Mouse (Mus musculus): ENCODE measurements around the gene Cend1. TPM values are rescaled to one million over a fixed set of nuclear protein-coding genes. Genes with fewer than 3 reads are reported as not detected.
"Not testable (repeated sequence)": the region's sequence is repeated elsewhere in the genome, so short reads cannot be mapped to it uniquely, and the experiment has no call there.

Gene Cend1
- polyA plus RNA-seq, 1 experiment from 2014 or later: not detected

- H3K9me3 ChIP-seq (replicated peaks; ENCODE audit: control insufficient read depth, low read length): no peaks in the 10 kb centered on the region
- H3K36me3 ChIP-seq (ENCODE audit: control insufficient read depth, insufficient read depth): peaks cover 12% of the 10 kb centered on the region
- peak overlapping the region; percentile 81 for H3K9ac ChIP-seq (ENCODE audit: low read depth, low read length)
- WGBS (ENCODE audit: insufficient replicate concordance): 2% methylated on average over 23 of the region's 23 CpGs
- H3K27me3 ChIP-seq (ENCODE audit: control insufficient read depth, insufficient read depth, low read depth, low read length): peaks cover 11% of the 10 kb centered on the region
- H3K4me2 ChIP-seq (ENCODE audit: low read depth, low read length): peak overlapping the region; percentile 100
- peaks cover 27% of the 10 kb centered on the region for H3K4me1 ChIP-seq (ENCODE audit: control insufficient read depth, low read depth, low read length)
- peak overlapping the region; percentile 92 for H3K27ac ChIP-seq (ENCODE audit: low read length)
- H3K4me3 ChIP-seq (ENCODE audit: low read depth, low read length): peak overlapping the region; percentile 90
- peak; percentile 40 for ATAC-seq (ENCODE audit: low read depth)
These were observed 26.5 kb upstream of the Cend1 start for GRCm38 (mm10) chr7:141455610-141456314.

- Histone ChIP-seq H3K9me3 (replicated peaks; ENCODE audit: control insufficient read depth, low read length) (no peaks in the 10 kb centered on the region), H3K27ac (ENCODE audit: low read length) (peak within 1 kb of the TSS; percentile 92), H3K4me1 (ENCODE audit: control insufficient read depth, low read depth, low read length) (peaks cover 31% of the 10 kb centered on the region), H3K27me3 (ENCODE audit: control insufficient read depth, insufficient read depth, low read depth, low read length) (peaks cover 5% of the 10 kb centered on the region; the same call in 1 of the 2 replicates), H3K4me2 (ENCODE audit: low read depth, low read length) (peak within 1 kb of the TSS; percentile 100), H3K36me3 (ENCODE audit: control insufficient read depth, insufficient read depth) (peaks cover 15% of the 10 kb centered on the region), H3K9ac (ENCODE audit: low read depth, low read length) (peak within 1 kb of the TSS; percentile 81), H3K4me3 (ENCODE audit: low read depth, low read length) (peak within 1 kb of the TSS; percentile 90)
- under 1% methylated on average over 42 of the region's 45 CpGs for WGBS (ENCODE audit: insufficient replicate concordance)
- peak; percentile 91 for ATAC-seq (ENCODE audit: low read depth)
These were observed 25.8 kb upstream of the Cend1 start, which contains the start of gene Pnpla2 for GRCm38 (mm10) chr7:141454967-141455551. Pnpla2 (plus strand) TSS chr7:141455198.

- Histone ChIP-seq H3K4me3 (ENCODE audit: low read depth, low read length) (no peak overlapping the region), H3K4me2 (ENCODE audit: low read depth, low read length) (no peak overlapping the region), H3K4me1 (ENCODE audit: control insufficient read depth, low read depth, low read length) (peaks cover 39% of the 10 kb centered on the region), H3K27ac (ENCODE audit: low read length) (no peak overlapping the region), H3K27me3 (ENCODE audit: control insufficient read depth, insufficient read depth, low read depth, low read length) (no peaks in the 10 kb centered on the region), H3K36me3 (ENCODE audit: control insufficient read depth, insufficient read depth) (peaks cover 19% of the 10 kb centered on the region), H3K9me3 (replicated peaks; ENCODE audit: control insufficient read depth, low read length) (no peaks in the 10 kb centered on the region), H3K9ac (ENCODE audit: low read depth, low read length) (no peak overlapping the region)
- ATAC-seq (ENCODE audit: low read depth): no peak
- 70% methylated on average over 2 of the region's 2 CpGs for WGBS (ENCODE audit: insufficient replicate concordance)
These were observed 24.3 kb upstream of the Cend1 start for GRCm38 (mm10) chr7:141453636-141454035.

- ATAC-seq (ENCODE audit: low read depth): no peak
- H3K9me3 ChIP-seq (replicated peaks; ENCODE audit: control insufficient read depth, low read length): no peaks in the 10 kb centered on the region
- H3K27me3 ChIP-seq (ENCODE audit: control insufficient read depth, insufficient read depth, low read depth, low read length): no peaks in the 10 kb centered on the region
- peaks cover 19% of the 10 kb centered on the region for H3K36me3 ChIP-seq (ENCODE audit: control insufficient read depth, insufficient read depth)
- no peak overlapping the region for H3K27ac ChIP-seq (ENCODE audit: low read length)
- no peak overlapping the region; the same call in 1 of the 2 replicates for H3K9ac ChIP-seq (ENCODE audit: low read depth, low read length)
- peaks cover 42% of the 10 kb centered on the region for H3K4me1 ChIP-seq (ENCODE audit: control insufficient read depth, low read depth, low read length)
- H3K4me2 ChIP-seq (ENCODE audit: low read depth, low read length): no peak overlapping the region
- no peak overlapping the region for H3K4me3 ChIP-seq (ENCODE audit: low read depth, low read length)
These were observed 22.6 kb upstream of the Cend1 start for GRCm38 (mm10) chr7:141451928-141452327.

- Histone ChIP-seq H3K4me2 (ENCODE audit: low read depth, low read length) (peak within 1 kb of the TSS; percentile 86), H3K36me3 (ENCODE audit: control insufficient read depth, insufficient read depth) (peaks cover 19% of the 10 kb centered on the region), H3K27me3 (ENCODE audit: control insufficient read depth, insufficient read depth, low read depth, low read length) (no peaks in the 10 kb centered on the region), H3K27ac (ENCODE audit: low read length) (peak within 1 kb of the TSS; percentile 89), H3K4me3 (ENCODE audit: low read depth, low read length) (peak within 1 kb of the TSS; percentile 90), H3K9me3 (replicated peaks; ENCODE audit: control insufficient read depth, low read length) (no peaks in the 10 kb centered on the region), H3K9ac (ENCODE audit: low read depth, low read length) (peak within 1 kb of the TSS; percentile 89), H3K4me1 (ENCODE audit: control insufficient read depth, low read depth, low read length) (peaks cover 47% of the 10 kb centered on the region)
- WGBS (ENCODE audit: insufficient replicate concordance): under 1% methylated on average over 63 of the region's 63 CpGs
- peak; percentile 88 for ATAC-seq (ENCODE audit: low read depth)
These were observed 18.1 kb upstream of the Cend1 start, which contains the start of gene Rplp2 for GRCm38 (mm10) chr7:141447110-141447991. Rplp2 (plus strand) TSS chr7:141447370.

GRCm38 (mm10) chr7:141446374-141446773 lies 17.1 kb upstream of the Cend1 start:
- not testable (repeated sequence) for H3K27me3 ChIP-seq (ENCODE audit: control insufficient read depth, insufficient read depth, low read depth, low read length); H3K9ac ChIP-seq (ENCODE audit: low read depth, low read length); ATAC-seq (ENCODE audit: low read depth); H3K9me3 ChIP-seq (replicated peaks; ENCODE audit: control insufficient read depth, low read length); H3K27ac ChIP-seq (ENCODE audit: low read length); H3K4me3 ChIP-seq (ENCODE audit: low read depth, low read length)
- Histone ChIP-seq H3K4me2 (ENCODE audit: low read depth, low read length) (peak overlapping the region; percentile 81), H3K4me1 (ENCODE audit: control insufficient read depth, low read depth, low read length) (peaks cover 54% of the 10 kb centered on the region), H3K36me3 (ENCODE audit: control insufficient read depth, insufficient read depth) (peaks cover 17% of the 10 kb centered on the region)
- WGBS (ENCODE audit: insufficient replicate concordance): 52% methylated on average over 3 of the region's 3 CpGs

GRCm38 (mm10) chr7:141443828-141444237 lies 14.5 kb upstream of the Cend1 start, which contains the start of gene Pidd1:
Pidd1 (minus strand) TSS chr7:141444025.
- WGBS (ENCODE audit: insufficient replicate concordance): under 1% methylated on average over 25 of the region's 25 CpGs
- peak within 1 kb of the TSS; percentile 78 for H3K9ac ChIP-seq (ENCODE audit: low read depth, low read length)
- H3K36me3 ChIP-seq (ENCODE audit: control insufficient read depth, insufficient read depth): peaks cover 27% of the 10 kb centered on the region
- peak within 1 kb of the TSS; percentile 63 for H3K4me3 ChIP-seq (ENCODE audit: low read depth, low read length)
- ATAC-seq (ENCODE audit: low read depth): peak; percentile 64
- no peaks in the 10 kb centered on the region for H3K27me3 ChIP-seq (ENCODE audit: control insufficient read depth, insufficient read depth, low read depth, low read length)
- peak within 1 kb of the TSS; percentile 84 for H3K27ac ChIP-seq (ENCODE audit: low read length)
- peaks cover 52% of the 10 kb centered on the region for H3K4me1 ChIP-seq (ENCODE audit: control insufficient read depth, low read depth, low read length)
- H3K4me2 ChIP-seq (ENCODE audit: low read depth, low read length): peak within 1 kb of the TSS; percentile 95
- H3K9me3 ChIP-seq (replicated peaks; ENCODE audit: control insufficient read depth, low read length): no peaks in the 10 kb centered on the region

- ATAC-seq (ENCODE audit: low read depth): no peak
- Histone ChIP-seq H3K9me3 (replicated peaks; ENCODE audit: control insufficient read depth, low read length) (no peaks in the 10 kb centered on the region), H3K4me2 (ENCODE audit: low read depth, low read length) (peak overlapping the region; percentile 95), H3K27ac (ENCODE audit: low read length) (peak overlapping the region; percentile 68), H3K4me1 (ENCODE audit: control insufficient read depth, low read depth, low read length) (peaks cover 46% of the 10 kb centered on the region), H3K4me3 (ENCODE audit: low read depth, low read length) (peak overlapping the region; percentile 63), H3K27me3 (ENCODE audit: control insufficient read depth, insufficient read depth, low read depth, low read length) (no peaks in the 10 kb centered on the region), H3K9ac (ENCODE audit: low read depth, low read length) (peak overlapping the region; percentile 78), H3K36me3 (ENCODE audit: control insufficient read depth, insufficient read depth) (peaks cover 30% of the 10 kb centered on the region)
- 19% methylated on average over 12 of the region's 12 CpGs for WGBS (ENCODE audit: insufficient replicate concordance)
These were observed 14.0 kb upstream of the Cend1 start for GRCm38 (mm10) chr7:141443081-141443821.
